Mouse (Mus musculus): ENCODE data around the gene Ryr2. TPM values are rescaled to one million over a fixed set of nuclear protein-coding genes. Genes with fewer than 3 reads are reported as not detected.
"Not testable (repeated sequence)": the region's sequence is repeated elsewhere in the genome, so short reads cannot be mapped to it uniquely, and the experiment has no call there.

Ryr2 gene
- total RNA-seq (2022), result under 1 TPM; 0.35 to 0.77 (median 0.58) TPM

DNA sequence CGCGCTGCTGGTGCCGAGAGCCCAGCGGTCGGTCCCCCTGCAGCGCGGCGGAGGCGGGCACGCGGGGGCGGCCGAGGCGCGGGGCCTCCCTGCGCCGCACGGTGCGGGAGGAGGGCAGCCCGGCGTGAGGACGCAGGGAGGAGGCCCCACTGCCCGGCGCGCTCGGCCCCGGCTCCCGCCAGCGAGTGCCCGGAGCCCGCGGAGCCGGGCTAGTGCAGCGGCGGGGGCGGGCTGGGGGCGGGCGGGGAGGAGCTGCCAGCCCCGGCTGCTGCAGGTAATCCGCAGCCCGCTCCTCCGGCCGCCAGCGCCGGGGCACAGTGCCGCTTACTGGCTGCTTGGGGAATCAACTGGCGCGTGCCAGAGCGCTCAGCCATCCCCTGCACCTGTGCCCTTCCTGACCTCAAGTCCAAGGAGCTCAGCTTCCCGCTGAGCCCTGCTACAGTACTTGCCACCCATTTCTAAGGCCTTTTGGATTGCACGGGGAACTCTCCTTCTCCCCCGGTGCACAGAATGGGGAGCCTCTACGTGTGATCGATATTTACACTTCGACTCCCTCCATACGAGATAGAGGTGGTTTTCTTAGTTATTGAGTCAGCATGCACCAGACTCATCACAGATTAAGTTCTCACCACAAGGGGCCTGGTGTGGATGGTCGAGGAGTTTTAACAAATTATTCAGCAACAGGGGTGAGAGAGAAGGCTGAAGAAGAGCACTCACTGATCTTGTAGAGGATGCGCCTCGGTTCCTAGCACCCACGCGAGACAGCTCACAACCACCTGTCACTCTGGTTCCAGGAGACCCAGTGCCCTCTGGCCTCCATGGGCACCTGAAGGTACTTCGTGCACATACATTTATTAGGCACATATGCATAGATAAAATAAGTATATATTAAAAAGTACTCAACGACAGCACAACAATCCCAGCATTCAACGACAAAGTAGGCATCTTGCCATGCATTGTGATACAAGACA, at the start of gene Ryr2:
TSS of gene Ryr2 (minus strand) at position 284 of the 971 bp plus-strand sequence.
- peak in 1 of 2 experiments; percentile 15 for DNase-seq (ENCODE audit: low spot score in 2 of 2)

DNA sequence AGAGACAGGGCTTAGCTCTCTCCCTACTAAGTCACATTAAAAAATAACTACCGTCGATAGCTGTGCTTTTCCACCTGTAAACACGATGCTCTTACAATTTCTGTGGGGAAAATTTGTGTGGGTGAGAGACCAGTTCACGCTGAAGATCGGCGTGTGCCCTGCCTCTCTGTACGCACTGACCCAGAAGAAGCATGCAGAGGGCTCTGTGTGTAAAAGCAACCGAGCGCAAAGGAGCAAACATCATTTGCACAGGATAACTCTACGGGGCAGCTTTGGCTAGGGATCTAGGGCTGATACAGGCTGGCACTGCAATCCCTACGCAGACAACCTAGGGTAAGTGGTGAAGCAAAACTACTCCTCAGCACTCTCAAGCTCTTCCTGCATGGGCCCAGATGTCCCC, 47.2 kb upstream of the Ryr2 start:
- DNase-seq (ENCODE audit: low spot score in 2 of 2), result no peak

DNA sequence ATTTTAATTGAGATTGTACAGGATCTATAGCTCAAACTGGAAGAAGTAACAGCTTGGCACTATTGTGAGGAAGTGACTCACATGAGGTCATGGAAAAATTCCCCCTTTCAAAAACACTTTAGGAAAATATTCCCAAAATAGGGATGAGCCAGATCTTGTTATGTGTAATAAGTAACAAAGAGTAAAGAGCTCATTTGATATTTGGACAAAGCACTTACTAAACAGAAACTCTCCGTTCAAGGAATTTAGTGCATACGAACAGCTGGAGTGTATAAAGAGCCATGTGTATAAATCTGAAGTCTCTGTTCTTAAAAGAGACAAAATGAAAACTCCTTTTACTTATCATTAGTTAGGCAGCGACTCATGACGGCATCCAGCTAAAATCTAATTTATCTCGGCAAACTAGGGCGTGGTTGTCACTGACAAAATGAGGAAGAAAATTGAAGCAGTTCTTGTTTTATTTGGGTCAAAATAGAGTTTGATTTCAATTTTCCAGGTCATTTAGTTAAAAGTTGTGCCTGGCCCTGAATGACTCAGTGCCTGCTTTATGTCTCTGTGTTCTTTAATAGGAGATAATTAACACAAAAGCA, 40.3 kb upstream of the Ryr2 start:
- DNase-seq (ENCODE audit: low spot score in 2 of 2), result no peak

DNA sequence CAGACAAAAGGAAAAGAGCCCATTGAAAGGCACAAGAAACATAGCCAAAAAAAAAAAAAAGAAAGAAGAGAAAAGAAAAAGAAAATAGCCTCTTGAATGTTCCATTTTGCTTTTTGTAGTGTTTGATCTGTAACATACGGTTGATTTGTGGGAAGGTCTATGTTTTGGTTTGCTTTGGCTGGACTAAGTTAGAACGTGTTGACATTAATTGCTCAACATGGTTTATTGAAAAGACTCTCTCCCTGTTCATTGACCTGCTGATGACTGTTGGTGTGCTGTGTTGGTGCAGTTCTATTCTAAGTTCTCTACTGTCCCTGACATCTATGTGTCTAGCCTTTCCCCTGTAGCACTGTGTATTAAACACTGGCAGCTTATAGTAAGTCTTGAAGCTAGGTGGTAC, 39.7 kb upstream of the Ryr2 start:
- no peak for DNase-seq (ENCODE audit: low spot score in 2 of 2)

DNA sequence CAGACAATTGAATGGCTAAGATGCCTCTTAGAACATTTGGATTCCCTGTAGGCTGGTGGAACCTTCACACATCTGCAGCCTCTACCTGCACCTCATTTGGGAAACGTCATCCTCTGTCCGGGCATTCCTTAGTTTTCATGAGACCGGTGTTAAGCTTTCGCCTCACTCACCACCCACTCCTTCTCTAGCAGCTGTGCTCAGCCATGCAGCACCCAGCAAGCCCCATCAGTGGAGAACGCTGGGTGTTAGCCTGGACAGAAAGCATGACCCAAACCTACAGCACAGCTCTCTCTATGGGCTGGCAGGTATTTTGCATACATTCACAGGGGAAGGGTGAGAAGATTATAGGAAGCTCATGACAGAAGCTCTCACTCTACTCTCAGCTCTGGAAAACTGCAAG, 36.6 kb upstream of the Ryr2 start:
- DNase-seq (ENCODE audit: low spot score in 2 of 2), result no peak

DNA sequence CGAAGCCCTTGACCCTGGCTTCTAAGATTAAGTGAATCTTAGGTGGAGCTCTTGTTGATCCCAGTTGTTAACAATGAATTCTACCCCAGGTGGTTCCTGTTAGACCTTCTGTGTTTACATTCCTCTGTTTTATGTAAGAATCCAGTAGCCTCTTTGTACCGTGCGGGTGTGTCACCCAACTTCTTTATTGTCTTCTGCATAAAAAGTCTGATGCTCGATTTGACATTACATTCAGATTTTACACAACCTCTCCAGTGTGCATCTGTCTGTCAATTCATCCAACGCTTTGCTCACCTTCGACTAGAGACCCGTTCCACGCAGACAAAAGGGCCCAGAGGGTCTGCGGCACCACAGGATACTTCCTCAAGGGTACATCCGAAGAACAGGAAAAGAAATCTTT, 29.7 kb upstream of the Ryr2 start:
- not testable (repeated sequence) for DNase-seq (ENCODE audit: low spot score in 2 of 2)

DNA sequence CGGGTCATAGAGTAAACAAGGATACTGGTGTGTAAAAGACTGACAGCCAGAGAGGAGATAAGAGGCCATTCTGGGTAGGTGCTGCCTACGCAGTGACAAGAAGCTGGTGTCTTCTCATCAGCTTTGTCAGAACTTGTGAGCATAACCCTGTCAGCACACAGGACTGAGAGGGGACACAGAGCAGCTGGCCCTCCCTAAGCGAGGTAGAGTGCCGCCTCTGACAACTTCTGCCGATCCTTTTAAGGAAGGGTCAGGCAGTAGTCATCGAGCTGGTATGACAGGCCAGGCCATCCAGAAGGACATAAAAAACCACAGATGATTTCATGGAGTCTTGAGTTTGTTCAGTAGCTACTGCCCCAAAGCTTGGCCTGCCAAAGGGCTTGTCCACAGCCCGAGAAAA, 26.8 kb upstream of the Ryr2 start:
- no peak for DNase-seq (ENCODE audit: low spot score in 2 of 2)

DNA sequence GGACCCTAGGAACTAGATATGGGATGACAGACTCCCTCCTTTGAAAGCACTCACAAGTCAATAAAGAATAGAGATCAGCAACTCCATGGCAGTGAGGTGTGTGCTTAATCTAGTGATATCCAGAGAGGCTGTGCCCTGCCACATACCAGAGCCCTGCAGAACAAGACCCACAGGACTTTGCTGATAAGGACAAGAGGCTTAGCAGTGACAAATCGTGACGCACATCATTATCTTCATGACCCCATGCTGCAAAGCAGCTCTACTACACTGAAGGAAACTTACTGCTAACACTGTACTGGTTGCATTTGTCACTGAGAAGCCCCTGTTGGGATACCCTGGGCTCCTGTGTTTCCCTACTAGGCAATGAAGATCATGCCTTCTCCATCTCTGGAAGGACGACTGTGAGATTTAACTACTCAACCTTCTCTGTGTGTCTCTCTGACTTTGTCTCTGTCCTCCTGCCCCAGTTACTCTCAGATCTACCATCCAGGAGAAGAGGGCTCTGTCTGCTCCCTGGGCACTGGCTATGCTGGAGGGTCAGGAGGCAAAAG, 25.5 kb upstream of the Ryr2 start:
- DNase-seq (ENCODE audit: low spot score in 2 of 2), result no peak

DNA sequence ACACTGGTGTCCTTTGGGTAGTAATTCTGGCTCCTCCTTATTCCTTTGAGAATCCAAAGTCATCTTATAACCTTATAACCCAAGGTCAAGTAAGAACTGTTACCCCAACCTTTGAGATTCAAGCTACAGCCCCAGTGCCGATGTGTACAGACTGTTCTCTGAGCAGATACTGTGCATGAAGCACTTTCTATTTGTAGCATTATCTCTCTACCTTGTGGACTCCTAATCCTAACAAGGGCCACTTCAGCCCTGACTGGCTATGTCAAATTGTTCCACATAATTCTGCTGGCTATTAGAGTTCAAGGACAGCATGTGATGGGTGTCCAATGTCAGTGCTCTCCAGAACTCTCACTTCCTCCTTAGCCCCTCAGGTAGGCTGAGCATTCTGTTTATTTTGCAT, 22.4 kb upstream of the Ryr2 start:
- no peak for DNase-seq (ENCODE audit: low spot score in 2 of 2)

DNA sequence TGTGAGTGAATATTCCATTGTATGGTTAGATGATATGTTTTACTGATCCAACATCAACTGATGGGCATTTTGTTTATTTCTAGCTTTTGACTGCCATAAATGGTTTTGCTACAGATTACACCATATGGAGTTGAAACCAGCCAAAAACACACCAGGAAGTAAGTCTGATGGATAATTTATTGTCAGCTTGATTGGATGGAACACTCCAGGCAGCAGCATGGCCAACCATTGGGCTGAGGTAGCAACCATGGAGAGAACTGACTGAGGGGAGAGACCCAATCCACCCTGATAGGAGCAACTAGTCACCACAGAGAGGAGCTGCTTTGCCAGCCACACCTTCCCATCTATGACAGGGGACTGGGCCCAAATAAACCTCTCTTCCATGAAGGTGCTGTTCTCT, 19.4 kb upstream of the Ryr2 start:
- DNase-seq (ENCODE audit: low spot score in 2 of 2), result no peak

DNA sequence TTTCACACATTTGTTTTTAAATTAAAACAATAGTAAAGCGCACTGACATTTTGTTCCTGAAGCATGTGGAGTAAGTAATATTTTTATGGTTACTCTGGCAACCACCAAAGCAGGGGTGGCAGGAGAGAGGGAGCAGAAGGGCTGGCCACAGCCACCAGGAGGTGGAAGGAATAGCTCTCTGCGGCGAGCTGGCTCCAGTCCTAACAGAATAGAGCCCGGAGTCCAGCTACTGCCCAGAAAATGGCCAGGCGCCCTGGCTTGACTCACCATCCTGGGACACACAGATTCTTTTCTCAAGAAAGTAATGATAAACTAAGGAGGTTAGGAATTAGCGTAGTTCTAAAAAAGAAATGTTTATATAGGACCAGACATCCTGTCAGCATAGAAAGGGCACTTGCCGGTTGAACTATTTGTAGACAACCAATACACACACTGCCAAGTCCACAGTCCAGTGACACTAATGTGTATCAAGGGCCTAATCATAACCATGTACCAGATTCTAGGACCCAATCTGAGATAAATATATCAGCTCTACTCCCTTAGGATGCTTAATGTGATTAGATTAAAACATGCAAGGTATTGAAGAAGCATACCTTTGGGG, 18.3 kb upstream of the Ryr2 start:
- peak in 1 of 2 experiments; percentile 5 for DNase-seq (ENCODE audit: low spot score in 2 of 2)

DNA sequence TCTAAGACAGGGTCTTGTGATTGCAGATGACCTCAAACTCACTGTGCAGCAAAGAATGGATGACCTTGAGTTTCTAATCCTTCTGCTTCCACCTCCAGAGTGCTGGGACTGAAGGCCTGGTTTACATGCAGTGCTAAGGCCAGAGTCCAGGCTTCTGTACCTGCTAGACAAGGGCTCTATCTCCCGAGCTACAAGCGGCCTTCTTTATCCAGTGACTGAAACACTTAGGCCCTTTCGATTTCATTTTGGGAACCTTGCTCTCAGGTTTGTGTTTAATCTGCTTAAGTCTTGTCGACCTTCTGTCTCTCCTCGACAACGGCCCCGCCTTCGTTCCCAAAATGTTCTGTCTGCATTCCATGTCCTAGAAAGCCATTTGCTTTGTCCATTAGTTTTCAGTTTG, 8.8 kb upstream of the Ryr2 start:
- no peak for DNase-seq (ENCODE audit: low spot score in 2 of 2)

DNA sequence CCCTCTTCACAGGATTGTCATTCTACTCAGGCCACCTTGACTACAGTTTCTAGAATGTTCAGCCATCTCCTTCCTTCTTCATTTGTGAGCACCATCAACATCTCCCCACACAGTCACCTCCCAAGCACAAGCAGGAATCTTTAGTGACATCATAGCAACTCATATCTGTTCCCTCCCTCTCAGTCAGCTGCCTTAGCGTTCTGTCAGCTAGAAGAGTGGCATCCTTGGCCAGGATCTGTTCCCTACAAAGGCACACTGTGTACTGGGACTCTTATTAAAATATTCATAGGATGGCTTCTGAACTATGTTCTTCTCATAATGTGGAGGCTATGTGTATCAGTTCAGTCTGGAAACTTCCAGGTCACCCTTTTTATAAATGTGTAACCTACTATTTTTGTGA, 8.1 kb upstream of the Ryr2 start:
- DNase-seq (ENCODE audit: low spot score in 2 of 2), result no peak

DNA sequence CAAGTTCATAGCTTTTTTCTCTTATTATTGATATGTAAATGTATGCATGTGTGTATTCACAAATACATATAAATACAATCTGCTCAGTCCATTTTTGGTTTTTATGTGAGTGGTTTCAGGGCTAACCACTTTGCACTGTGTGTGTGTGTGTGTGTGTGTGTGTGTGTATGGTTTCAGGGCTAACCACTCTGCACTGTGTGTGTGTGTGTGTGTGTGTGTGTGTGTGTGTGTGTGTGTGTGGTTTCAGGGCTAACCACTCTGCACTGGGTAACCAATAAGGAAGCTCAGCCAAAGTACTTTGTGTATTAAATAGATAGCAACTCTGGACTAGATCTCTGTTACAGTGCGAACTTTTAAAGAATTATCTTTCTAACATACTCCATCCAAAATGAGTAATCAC, 2.2 kb upstream of the Ryr2 start:
- no peak for DNase-seq (ENCODE audit: low spot score in 2 of 2)

DNA sequence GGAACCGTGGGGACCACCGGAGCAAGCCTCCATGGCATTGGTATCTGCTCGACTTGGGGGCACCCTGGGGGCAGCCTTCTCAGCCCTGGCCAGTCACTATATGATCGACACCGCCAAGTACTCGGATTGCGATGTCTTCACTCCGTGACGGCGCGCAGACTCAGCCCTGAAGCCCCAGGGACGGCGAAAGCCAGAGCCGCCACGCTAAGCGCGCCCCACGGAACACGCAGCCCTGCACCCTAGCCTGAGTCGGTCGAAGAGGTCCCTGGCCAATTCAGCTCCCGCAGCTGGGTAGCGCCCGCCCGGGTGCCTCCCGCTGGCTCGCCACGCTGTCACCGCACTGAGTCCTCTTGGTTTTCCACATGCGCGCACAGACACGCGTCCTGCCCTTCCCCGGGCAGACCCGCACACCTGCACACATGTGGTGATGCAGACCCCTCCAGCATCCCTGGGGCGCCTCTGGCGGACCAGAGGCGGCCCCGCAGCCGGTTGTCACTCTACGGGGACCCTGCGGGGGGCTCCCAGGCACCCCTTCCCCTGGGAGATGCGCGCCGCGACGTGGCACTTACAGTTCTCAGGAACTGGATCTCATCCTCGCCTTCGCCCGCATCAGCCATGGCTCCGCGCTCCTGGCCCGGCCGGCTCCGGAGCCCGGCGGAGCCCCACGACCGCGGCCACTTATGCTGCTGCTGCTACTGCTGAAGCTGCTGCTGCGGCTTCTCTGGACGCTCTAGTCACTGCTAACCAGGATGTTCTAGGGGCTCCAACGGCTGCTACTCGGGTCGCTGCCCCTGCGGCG, 716 bp downstream of the Ryr2 start:
- DNase-seq (ENCODE audit: low spot score in 2 of 2), result no peak

DNA sequence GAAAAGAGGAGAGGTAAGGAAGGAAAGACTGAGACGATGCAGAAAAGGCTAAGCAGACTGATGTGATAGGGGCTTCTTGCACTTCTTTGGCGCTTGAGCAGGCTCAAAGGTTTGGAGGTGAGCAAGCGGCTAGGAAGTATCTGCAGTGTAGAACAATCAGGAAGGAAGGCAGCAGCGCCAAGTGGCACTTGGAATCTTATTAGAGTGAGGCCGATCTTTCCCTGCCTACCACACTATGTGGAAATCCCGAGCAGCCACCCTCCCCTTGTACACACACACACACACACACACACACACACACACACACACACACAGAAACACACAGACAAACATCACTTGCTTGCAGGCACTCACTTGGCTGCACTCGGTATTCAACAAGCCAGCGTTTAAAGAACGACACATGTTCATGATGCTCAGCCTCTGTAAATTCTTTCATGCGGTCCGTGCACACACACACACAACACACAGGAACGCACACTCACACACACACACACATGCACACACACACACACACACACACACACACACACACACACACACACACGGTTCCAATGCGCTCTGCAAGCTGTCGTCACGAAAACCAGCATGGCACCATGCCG, 1.4 kb downstream of the Ryr2 start:
- DNase-seq (ENCODE audit: low spot score in 2 of 2), result no peak

DNA sequence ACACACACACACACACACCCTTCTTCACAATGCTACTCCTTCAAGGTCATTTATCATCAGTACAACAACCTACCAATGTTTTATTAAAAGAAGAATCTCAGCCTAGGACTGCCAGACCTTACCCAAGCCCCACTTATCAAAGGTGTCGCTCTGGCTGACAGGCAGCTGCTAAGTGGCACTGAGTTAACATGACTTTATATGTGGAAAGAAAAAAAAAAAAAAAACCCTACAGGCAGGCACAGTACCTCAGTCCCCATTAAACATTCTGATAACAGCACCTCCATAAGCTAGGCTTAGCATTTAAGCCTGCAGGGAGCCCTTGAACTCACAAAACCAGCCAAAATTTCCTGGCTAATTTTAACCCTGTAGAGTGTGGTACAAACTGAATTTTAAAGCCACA, 2.4 kb downstream of the Ryr2 start:
- DNase-seq (ENCODE audit: low spot score in 2 of 2), result no peak

DNA sequence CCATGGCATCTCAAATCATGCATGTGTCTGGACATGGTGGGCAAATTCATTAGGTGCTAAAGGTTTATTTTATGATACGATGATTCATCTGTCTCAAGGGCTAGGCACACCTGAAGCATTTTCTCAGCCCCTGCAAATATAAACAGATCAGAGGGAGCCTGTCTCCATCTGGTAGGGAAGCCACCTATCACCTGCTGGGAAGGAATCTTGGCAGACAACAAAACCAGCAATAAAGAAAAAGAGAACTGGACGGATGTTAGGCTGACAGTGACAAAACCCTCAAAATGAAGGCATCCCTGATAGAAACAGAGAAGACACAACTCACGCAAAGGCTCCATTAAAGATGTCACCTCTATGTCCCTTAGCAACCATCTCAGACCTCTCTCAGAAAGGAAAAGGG, 3.7 kb downstream of the Ryr2 start:
- no peak for DNase-seq (ENCODE audit: low spot score in 2 of 2)

DNA sequence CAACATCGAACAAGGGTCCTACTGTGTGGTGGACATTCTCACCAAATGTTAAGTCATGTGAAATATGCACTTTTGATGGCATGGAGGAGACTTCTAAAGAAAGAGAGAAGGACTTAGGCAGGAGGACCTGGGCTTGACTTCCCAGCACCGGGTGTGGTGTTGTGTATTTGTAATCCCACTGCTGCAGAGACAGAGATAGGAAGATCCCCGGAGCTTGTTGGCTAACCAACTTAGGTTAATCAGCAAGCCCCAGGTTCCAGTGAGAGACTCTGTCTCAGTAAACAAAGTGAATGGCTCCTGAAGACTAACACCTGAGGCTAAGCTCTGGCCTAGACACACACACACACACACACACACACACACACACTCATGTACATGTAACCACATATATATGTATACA, 7.3 kb downstream of the Ryr2 start:
- DNase-seq (ENCODE audit: low spot score in 2 of 2), result no peak

DNA sequence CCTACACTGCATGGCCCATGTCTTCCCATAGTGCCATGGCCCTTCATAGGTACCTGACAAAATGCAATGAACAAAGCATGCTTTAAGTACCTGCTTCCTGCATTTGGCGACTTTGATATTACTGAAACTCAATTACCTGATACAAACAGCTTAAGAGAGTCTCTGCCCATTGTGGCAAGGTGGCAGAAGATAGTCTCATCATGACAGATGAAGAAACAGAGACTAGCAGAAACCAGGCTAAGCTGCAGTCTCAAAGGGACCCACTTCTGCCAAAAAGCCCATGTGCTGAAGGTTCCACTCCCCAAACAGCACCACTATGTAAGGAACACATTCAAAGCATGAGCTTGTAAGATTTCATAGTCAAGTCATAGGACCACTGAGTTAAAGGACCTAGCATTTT, 7.8 kb downstream of the Ryr2 start:
- DNase-seq (ENCODE audit: low spot score in 2 of 2), result no peak

DNA sequence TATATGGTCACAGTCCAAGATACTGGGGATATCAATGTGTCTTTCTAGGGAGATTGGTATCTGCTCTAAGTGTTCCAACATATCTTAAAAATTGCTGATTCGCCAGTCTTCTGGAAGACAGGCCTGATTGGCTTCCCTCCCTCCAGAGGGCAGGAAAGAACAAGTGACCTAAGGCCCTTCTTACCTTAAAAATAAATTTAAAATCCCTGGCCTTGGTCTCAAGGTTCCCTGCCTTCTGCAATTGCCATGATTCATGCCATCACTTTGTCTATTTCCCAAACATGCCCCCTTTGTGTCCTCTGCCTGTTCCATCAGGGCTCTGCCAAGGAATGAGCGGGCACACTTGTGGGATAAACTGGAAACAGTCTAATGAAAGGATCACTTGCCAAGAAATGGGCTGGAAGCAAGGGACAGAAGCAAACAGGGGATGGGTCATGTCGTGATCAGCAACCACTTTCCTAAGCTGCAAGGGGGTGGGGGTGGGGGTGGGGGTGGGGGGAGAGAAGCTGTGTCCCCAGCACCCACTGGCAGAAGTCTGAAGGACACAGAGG, 10.3 kb downstream of the Ryr2 start:
- no peak for DNase-seq (ENCODE audit: low spot score in 2 of 2)
